Mouse (Mus musculus) hindbrain, embryonic 16.5 days (tissue): Measurements from ENCODE around the gene Pah. TPM values are rescaled to one million over a fixed set of nuclear protein-coding genes. Genes with fewer than 3 reads are reported as not detected.

Experiments used
- ATAC-seq: fragments of 200-750 bp; cut with Nextera tagmentation; 2 replicates; pipeline ENCODE4 v1.8.0; 2017; ENCODE audit warnings: moderate TSS enrichment, moderate library complexity
- H3K27ac ChIP-seq: fragments of 300-500 bp; sonication (generic); 2 replicates; pipeline ENCODE4 v1.5.1; 2014; ENCODE audit warnings: low read depth, mild to moderate bottlenecking, control low read depth, low read length, moderate library complexity
- H3K27me3 ChIP-seq: fragments of 300-500 bp; sonication (generic); replicated peaks from 2 replicates; pipeline ENCODE4 v1.6.1; 2014; ENCODE audit warnings: low read length; ENCODE audit not compliant: control insufficient read depth, insufficient read depth
- H3K36me3 ChIP-seq: fragments of 300-500 bp; sonication (generic); 2 replicates; pipeline ENCODE4 v1.6.1; 2014; ENCODE audit warnings: mild to moderate bottlenecking, low read length, moderate library complexity, mixed read lengths; ENCODE audit not compliant: control insufficient read depth, insufficient read depth
- H3K4me1 ChIP-seq: fragments of 300-500 bp; sonication (generic); 2 replicates; pipeline ENCODE4 v1.6.1; 2014; ENCODE audit warnings: low read depth, low read length; ENCODE audit not compliant: control insufficient read depth, insufficient read depth
- H3K4me2 ChIP-seq: fragments of 300-500 bp; sonication (generic); 2 replicates; pipeline ENCODE4 v1.6.1; 2014; ENCODE audit warnings: mild to moderate bottlenecking, low read length, control low read depth, moderate library complexity
- H3K4me3 ChIP-seq: fragments of 300-500 bp; sonication (generic); 2 replicates; pipeline ENCODE4 v1.5.1; 2014; ENCODE audit warnings: mild to moderate bottlenecking, low read length, control low read depth, moderate library complexity
- H3K9ac ChIP-seq: fragments of 300-500 bp; sonication (generic); 2 replicates; pipeline ENCODE4 v1.6.1; 2014; ENCODE audit warnings: low read depth, mild to moderate bottlenecking, control low read depth, low read length, moderate library complexity
- H3K9me3 ChIP-seq: fragments of 300-500 bp; sonication (generic); 2 replicates; pipeline ENCODE4 v1.6.1; 2014; ENCODE audit warnings: mild to moderate bottlenecking, low read length, moderate library complexity; ENCODE audit not compliant: control insufficient read depth
- WGBS: fragments of 180-500 bp; shearing (Covaris S2); extraction: QIAGEN DNeasy Blood & Tissue Kit; methylation state at CpG from one replicate; pipeline ENCODE4 v1.1.7; 2014; 5-methylcytosine and 5-hydroxymethylcytosine counted together
- polyA plus RNA-seq: library from polyadenylated mRNA; unstranded; fragments of >200 nt; fragmentation: Nextera tagmentation; extraction: Ambion mirVana; gene quantifications from 2 replicates; pipeline ENCODE4 v1.2.1, GENCODE M21; 2015

The Pah gene
- polyA plus RNA-seq, 1 experiment from 2014 or later, result 0.10 TPM

- Histone ChIP-seq H3K27ac (no peak overlapping the region), H3K9me3 (no peaks in the 10 kb centered on the region), H3K36me3 (no peaks in the 10 kb centered on the region), H3K4me3 (no peak overlapping the region), H3K27me3 (no peaks in the 10 kb centered on the region), H3K4me1 (no peaks in the 10 kb centered on the region), H3K9ac (no peak overlapping the region), H3K4me2 (no peak overlapping the region)
- ATAC-seq, result no peak
- WGBS, result 83% methylated on average over 1 of the region's 1 CpGs
Measured at GRCm38 (mm10) chr10:87534172-87534571, 12.6 kb downstream of the Pah start.

- no peak overlapping the region for H3K27ac ChIP-seq
- no peaks in the 10 kb centered on the region for H3K4me1 ChIP-seq
- no peak overlapping the region for H3K9ac ChIP-seq
- no peaks in the 10 kb centered on the region for H3K27me3 ChIP-seq
- no peak overlapping the region for H3K4me3 ChIP-seq
- WGBS, result 87% methylated on average over 8 of the region's 8 CpGs
- no peaks in the 10 kb centered on the region for H3K9me3 ChIP-seq
- ATAC-seq, result no peak
- no peaks in the 10 kb centered on the region for H3K36me3 ChIP-seq
- no peak overlapping the region for H3K4me2 ChIP-seq
Measured at GRCm38 (mm10) chr10:87545759-87546158, 24.2 kb downstream of the Pah start.

GRCm38 (mm10) chr10:87546299-87547234 lies 25.0 kb downstream of the Pah start:
- Histone ChIP-seq H3K27ac (no peak overlapping the region), H3K27me3 (no peaks in the 10 kb centered on the region), H3K4me1 (no peaks in the 10 kb centered on the region), H3K9ac (no peak overlapping the region), H3K36me3 (no peaks in the 10 kb centered on the region), H3K9me3 (no peaks in the 10 kb centered on the region), H3K4me3 (no peak overlapping the region), H3K4me2 (no peak overlapping the region)
- 45% methylated on average over 19 of the region's 19 CpGs for WGBS
- no peak for ATAC-seq

- H3K4me1 ChIP-seq, result no peaks in the 10 kb centered on the region
- ATAC-seq, result peak; percentile 89
- WGBS, result 35% methylated on average over 8 of the region's 8 CpGs
Measured at GRCm38 (mm10) chr10:87552726-87553125, 31.1 kb downstream of the Pah start.

GRCm38 (mm10) chr10:87556441-87556840 lies 34.8 kb downstream of the Pah start:
- no peak overlapping the region for H3K4me3 ChIP-seq
- H3K4me2 ChIP-seq, result no peak overlapping the region
- H3K27me3 ChIP-seq, result peaks cover 2% of the 10 kb centered on the region; the same call in 1 of the 2 replicates
- no peak overlapping the region for H3K9ac ChIP-seq
- H3K4me1 ChIP-seq, result no peaks in the 10 kb centered on the region
- 73% methylated on average over 2 of the region's 2 CpGs for WGBS
- no peaks in the 10 kb centered on the region for H3K36me3 ChIP-seq
- no peaks in the 10 kb centered on the region for H3K9me3 ChIP-seq
- no peak overlapping the region for H3K27ac ChIP-seq
- ATAC-seq, result no peak

More at GRCm38 (mm10) chr10:87552726-87553125, 31.1 kb downstream of the Pah start:
- Histone ChIP-seq H3K27me3 (peaks cover 2% of the 10 kb centered on the region; the same call in 1 of the 2 replicates), H3K4me2 (peak overlapping the region; percentile 36), H3K27ac (no peak overlapping the region), H3K36me3 (no peaks in the 10 kb centered on the region), H3K9ac (no peak overlapping the region), H3K9me3 (no peaks in the 10 kb centered on the region), H3K4me3 (no peak overlapping the region)

GRCm38 (mm10) chr10:87563818-87564217 lies 42.2 kb downstream of the Pah start:
- no peak for ATAC-seq
- WGBS, result 25% methylated on average over 9 of the region's 9 CpGs
- no peak overlapping the region for H3K4me3 ChIP-seq
- H3K4me2 ChIP-seq, result no peak overlapping the region
- no peaks in the 10 kb centered on the region for H3K36me3 ChIP-seq
- H3K9me3 ChIP-seq, result no peaks in the 10 kb centered on the region
- H3K27ac ChIP-seq, result no peak overlapping the region
- H3K4me1 ChIP-seq, result no peaks in the 10 kb centered on the region
- no peak overlapping the region for H3K9ac ChIP-seq
- H3K27me3 ChIP-seq, result no peaks in the 10 kb centered on the region

- WGBS, result 46% methylated on average over 2 of the region's 2 CpGs
- no peak overlapping the region for H3K27ac ChIP-seq
- H3K4me3 ChIP-seq, result no peak overlapping the region
- H3K9me3 ChIP-seq, result no peaks in the 10 kb centered on the region
- no peak overlapping the region for H3K9ac ChIP-seq
- no peaks in the 10 kb centered on the region for H3K27me3 ChIP-seq
- no peak overlapping the region for H3K4me2 ChIP-seq
- no peaks in the 10 kb centered on the region for H3K4me1 ChIP-seq
- ATAC-seq, result no peak
- H3K36me3 ChIP-seq, result no peaks in the 10 kb centered on the region
Measured at GRCm38 (mm10) chr10:87565712-87566111, 44.1 kb downstream of the Pah start.

- WGBS, result 87% methylated on average over 4 of the region's 4 CpGs
- Histone ChIP-seq H3K4me3 (no peak overlapping the region), H3K4me2 (no peak overlapping the region), H3K36me3 (no peaks in the 10 kb centered on the region), H3K27me3 (no peaks in the 10 kb centered on the region), H3K4me1 (no peaks in the 10 kb centered on the region), H3K9me3 (0 out of 2 replicates have a peak, but pooled peaks cover 2% of the 10 kb centered on the region), H3K9ac (no peak overlapping the region), H3K27ac (no peak overlapping the region)
- no peak for ATAC-seq
Measured at GRCm38 (mm10) chr10:87572500-87572899, 50.9 kb downstream of the Pah start.

- ATAC-seq, result no peak
- H3K36me3 ChIP-seq, result no peaks in the 10 kb centered on the region
- H3K27ac ChIP-seq, result no peak overlapping the region
- H3K4me3 ChIP-seq, result no peak overlapping the region
- H3K4me1 ChIP-seq, result no peaks in the 10 kb centered on the region
- H3K27me3 ChIP-seq, result no peaks in the 10 kb centered on the region
- peaks cover 2% of the 10 kb centered on the region; the same call in 1 of the 2 replicates for H3K9me3 ChIP-seq
- H3K4me2 ChIP-seq, result no peak overlapping the region
- WGBS, result 88% methylated on average over 1 of the region's 1 CpGs
- no peak overlapping the region for H3K9ac ChIP-seq
Measured at GRCm38 (mm10) chr10:87586696-87587095, 65.1 kb downstream of the Pah start.
